Mouse (Mus musculus): ENCODE results near the gene Gpr35.

Gene Gpr35

GRCm38 (mm10) chr1:92950607-92951006, at the start of gene Gpr35:
Gene Gpr35, plus strand, starts transcription at chr1:92950865.
- DNase-seq (ENCODE audit: low spot score in 2 of 2): no peak

- DNase-seq (ENCODE audit: low spot score in 2 of 2): no peak
Measured at GRCm38 (mm10) chr1:92902786-92903185, 47.9 kb upstream of the Gpr35 start, which contains the start of gene Ankmy1. Gene Ankmy1, minus strand, starts transcription at chr1:92902906.

- no peak for DNase-seq (ENCODE audit: low spot score in 2 of 2)
Measured at GRCm38 (mm10) chr1:92903627-92904026, 47.0 kb upstream of the Gpr35 start.

- DNase-seq (ENCODE audit: low spot score in 2 of 2): no peak
Measured at GRCm38 (mm10) chr1:92905703-92906310, 44.9 kb upstream of the Gpr35 start.

- peak; percentile 79 to 81 for DNase-seq (ENCODE audit: low spot score in 2 of 2)
Measured at GRCm38 (mm10) chr1:92906779-92907631, 43.7 kb upstream of the Gpr35 start, which contains the start of gene Dusp28. Gene Dusp28, plus strand, starts transcription at chr1:92906981.

- DNase-seq (ENCODE audit: low spot score in 2 of 2): no peak
Measured at GRCm38 (mm10) chr1:92907632-92908360, 42.9 kb upstream of the Gpr35 start.

- no peak for DNase-seq (ENCODE audit: low spot score in 2 of 2)
Measured at GRCm38 (mm10) chr1:92908664-92909063, 42.0 kb upstream of the Gpr35 start.

GRCm38 (mm10) chr1:92909068-92909467, 41.6 kb upstream of the Gpr35 start:
- peak in 1 of 2 experiments; percentile 28 for DNase-seq (ENCODE audit: low spot score in 2 of 2)

GRCm38 (mm10) chr1:92910239-92910885, 40.3 kb upstream of the Gpr35 start, which contains the start of gene Rnpepl1:
Gene Rnpepl1, plus strand, starts transcription at chr1:92910783.
- DNase-seq (ENCODE audit: low spot score in 2 of 2): peak; percentile 36 to 61

GRCm38 (mm10) chr1:92910925-92911720, 39.5 kb upstream of the Gpr35 start:
- peak; percentile 11 to 29 for DNase-seq (ENCODE audit: low spot score in 2 of 2)

GRCm38 (mm10) chr1:92911721-92912138, 38.9 kb upstream of the Gpr35 start:
- DNase-seq (ENCODE audit: low spot score in 2 of 2): no peak

GRCm38 (mm10) chr1:92912286-92912685, 38.4 kb upstream of the Gpr35 start:
- DNase-seq (ENCODE audit: low spot score in 2 of 2): no peak

- no peak for DNase-seq (ENCODE audit: low spot score in 2 of 2)
Measured at GRCm38 (mm10) chr1:92914239-92914638, 36.4 kb upstream of the Gpr35 start.

- DNase-seq (ENCODE audit: low spot score in 2 of 2): no peak
Measured at GRCm38 (mm10) chr1:92914993-92915392, 35.7 kb upstream of the Gpr35 start.

GRCm38 (mm10) chr1:92916725-92917124, 33.9 kb upstream of the Gpr35 start:
- no peak for DNase-seq (ENCODE audit: low spot score in 2 of 2)

GRCm38 (mm10) chr1:92919151-92919550, 31.5 kb upstream of the Gpr35 start:
- no peak for DNase-seq (ENCODE audit: low spot score in 2 of 2)

GRCm38 (mm10) chr1:92919775-92920174, 30.9 kb upstream of the Gpr35 start:
- DNase-seq (ENCODE audit: low spot score in 2 of 2): no peak

- DNase-seq (ENCODE audit: low spot score in 2 of 2): no peak
Measured at GRCm38 (mm10) chr1:92920474-92921200, 30.0 kb upstream of the Gpr35 start.

GRCm38 (mm10) chr1:92921496-92921895, 29.2 kb upstream of the Gpr35 start:
- DNase-seq (ENCODE audit: low spot score in 2 of 2): no peak

- no peak for DNase-seq (ENCODE audit: low spot score in 2 of 2)
Measured at GRCm38 (mm10) chr1:92930171-92930706, 20.4 kb upstream of the Gpr35 start.

Measured in natural killer cell, adult 2 months (primary cell).